Mouse (Mus musculus) left cerebral cortex, postnatal 25 days (tissue): ENCODE measurements around the gene Gm8108. TPM values are rescaled to one million over a fixed set of nuclear protein-coding genes. Genes with fewer than 3 reads are reported as not detected.
"Not testable (repeated sequence)": the region's sequence is repeated elsewhere in the genome, so short reads cannot be mapped to it uniquely, and the experiment has no call there.

Source experiments
- DNase-seq, 2 experiments: peaks; one replicate each; pipeline ENCODE4 v3.0.0; 2022; ENCODE audit warnings: low spot score in 2 of 2, mixed read lengths in 1 of 2
- intact Hi-C: fragments of 180-260 bp; cut with DNase I; formaldehyde crosslinking; loops from one replicate; pipeline ENCODE4 v1.15.1; 2025
- total RNA-seq, 2 experiments: library from RNA; stranded (reverse); gene quantifications; 2 replicates each; pipeline ENCODE4 v1.2.3; 2021

Gm8108 gene
- 1 to 10 TPM; 2.1 to 3.3 TPM for total RNA-seq

- intact Hi-C loops, result not testable (repeated sequence)
These were observed at the start of gene Gm8108 for GRCm38 (mm10) chr14:4110426-4110825. TSS of gene Gm8108 (plus strand) at chr14:4110526.

GRCm38 (mm10) chr14:4083820-4084219, 26.5 kb upstream of the Gm8108 start, which contains the start of gene Gm3115:
TSS of gene Gm3115 (plus strand) at chr14:4084120.
- intact Hi-C loops, DNase-seq: not testable (repeated sequence)

More at GRCm38 (mm10) chr14:4110426-4110825, at the start of gene Gm8108:
- DNase-seq, result not testable (repeated sequence)

DNA sequence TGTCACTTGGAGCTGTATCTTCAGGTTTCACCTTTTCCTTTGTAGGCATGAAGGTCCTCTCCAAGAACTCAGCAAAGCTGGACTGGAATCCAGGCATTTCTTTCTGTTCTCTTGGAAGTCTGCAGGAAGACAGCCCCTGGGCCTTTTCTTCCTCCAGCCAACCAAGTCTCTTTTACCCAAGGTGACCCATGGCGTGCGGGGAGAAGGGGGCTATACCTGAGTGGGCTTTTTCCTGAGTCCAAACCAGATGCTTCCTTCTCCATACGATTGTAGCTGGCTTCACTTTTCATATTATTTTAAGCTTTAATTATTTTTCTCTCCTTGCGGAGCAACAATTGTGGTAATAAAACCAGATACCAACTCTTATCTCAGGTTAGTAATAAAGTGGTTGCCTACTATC, 31.3 kb downstream of the Gm8108 start:
- DNase-seq, intact Hi-C loops: not testable (repeated sequence)

GRCm38 (mm10) chr14:4164730-4165129, 54.4 kb downstream of the Gm8108 start, which contains the start of gene Gm3127:
TSS of gene Gm3127 (plus strand) at chr14:4165030.
- DNase-seq, intact Hi-C loops: not testable (repeated sequence)

- intact Hi-C loops, result not testable (repeated sequence)
- peak in 1 of 2 experiments; percentile 2 for DNase-seq
These were observed 71.7 kb downstream of the Gm8108 start for GRCm38 (mm10) chr14:4182030-4182429.

Other genes starting within 250 kb of the Gm8108 start
- not detected for gene Gm2916, start 226.4 kb upstream of the Gm8108 start, total RNA-seq
- gene Gm3029, start 178.8 kb upstream of the Gm8108 start, total RNA-seq, result not detected
- gene Gm3095, start 147.0 kb upstream of the Gm8108 start, total RNA-seq, result under 1 TPM in 1 of 2 experiments, not detected in 1; 0.25 TPM
- gene Gm3099, start 112.1 kb upstream of the Gm8108 start, total RNA-seq, result not detected
- 1 to 10 TPM; 1.4 to 1.5 TPM for gene Gm5796, start 86.6 kb upstream of the Gm8108 start, total RNA-seq
- gene Gm3115, start 26.4 kb upstream of the Gm8108 start, total RNA-seq, result under 1 TPM in 1 of 2 experiments, not detected in 1; 0.46 TPM
- not detected for gene Gm3127, start 54.5 kb downstream of the Gm8108 start, total RNA-seq
- gene Gm2974, start 72.0 kb downstream of the Gm8108 start, total RNA-seq, result under 1 TPM; 0.34 to 0.46 TPM
- gene Gm3138, start 139.1 kb downstream of the Gm8108 start, total RNA-seq, result not detected
- gene Gm3149, start 206.8 kb downstream of the Gm8108 start, total RNA-seq, result not detected
- gene 2610042L04Rik, start 224.2 kb downstream of the Gm8108 start, total RNA-seq, result under 1 TPM; 0.87 to 0.96 TPM